Mouse (Mus musculus): ENCODE data around the gene Zyg11b. TPM values are rescaled to one million over a fixed set of nuclear protein-coding genes. Genes with fewer than 3 reads are reported as not detected.

The Zyg11b gene
- polyA plus RNA-seq, 1 experiment from 2014 or later, result 37.6 TPM

DNA sequence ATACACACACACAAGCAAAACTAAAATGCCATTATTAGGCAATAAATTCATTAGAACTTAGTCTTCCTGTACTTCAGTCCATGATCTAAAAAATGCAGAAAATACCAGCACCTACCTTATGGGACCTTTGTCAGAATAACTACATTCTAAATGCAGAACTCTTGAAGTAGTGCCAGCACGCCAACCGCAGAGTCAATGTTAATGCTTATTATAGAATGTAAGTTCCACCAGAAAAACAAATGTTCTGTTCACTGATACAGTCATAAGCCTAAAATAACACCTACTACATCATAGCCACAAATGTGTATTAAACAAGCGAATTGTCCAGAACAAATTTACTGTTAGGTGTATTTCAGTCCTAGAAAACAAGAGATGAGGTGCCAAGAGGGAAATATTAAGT lies 23.9 kb downstream of the Zyg11b start:
- WGBS, result 94% methylated on average over 3 of the region's 3 CpGs
- no peak for ATAC-seq

DNA sequence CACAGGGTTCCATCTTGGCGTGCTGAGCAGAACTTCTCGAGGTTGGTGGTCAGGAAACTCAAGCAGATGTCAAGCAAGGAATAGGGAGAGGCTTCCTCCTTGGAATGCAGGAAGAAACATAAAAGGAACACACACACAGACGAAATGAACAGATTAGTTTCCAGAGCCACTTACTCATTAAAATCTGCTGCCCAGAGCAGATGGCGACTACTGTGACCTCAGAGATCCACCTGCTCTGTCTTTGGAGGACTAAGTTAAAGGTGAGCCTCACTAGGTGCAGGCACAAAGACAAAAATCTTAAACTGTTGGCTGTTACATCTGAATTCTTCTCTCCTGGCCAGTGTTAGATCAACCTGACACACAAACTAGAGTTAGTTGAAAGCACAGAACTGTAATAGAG lies 28.6 kb downstream of the Zyg11b start:
- Histone ChIP-seq H3K4me2 (ENCODE audit: low read length) (no peak overlapping the region), H3K27me3 (replicated peaks; ENCODE audit: control insufficient read depth, insufficient read depth, low read length) (no peaks in the 10 kb centered on the region), H3K27ac (ENCODE audit: low read length) (no peak overlapping the region), H3K4me3 (replicated peaks; ENCODE audit: low read length) (no peak overlapping the region), H3K9me3 (ENCODE audit: control insufficient read depth, low read length) (no peaks in the 10 kb centered on the region), H3K36me3 (ENCODE audit: control insufficient read depth, insufficient read depth) (peaks cover 10% of the 10 kb centered on the region; the same call in 1 of the 2 replicates), H3K4me1 (replicated peaks; ENCODE audit: control insufficient read depth, insufficient read depth, low read length) (no peaks in the 10 kb centered on the region), H3K9ac (replicated peaks; ENCODE audit: low read depth, low read length) (no peak overlapping the region)
- WGBS, result 84% methylated on average over 4 of the region's 4 CpGs
- no peak for ATAC-seq

More for the DNA sequence above, 23.9 kb downstream of the Zyg11b start:
- H3K4me1 ChIP-seq (replicated peaks; ENCODE audit: control insufficient read depth, insufficient read depth, low read length), result no peaks in the 10 kb centered on the region
- no peak overlapping the region for H3K4me2 ChIP-seq (ENCODE audit: low read length)
- no peak overlapping the region for H3K4me3 ChIP-seq (replicated peaks; ENCODE audit: low read length)
- no peak overlapping the region for H3K27ac ChIP-seq (ENCODE audit: low read length)
- no peaks in the 10 kb centered on the region for H3K27me3 ChIP-seq (replicated peaks; ENCODE audit: control insufficient read depth, insufficient read depth, low read length)
- peaks cover 2% of the 10 kb centered on the region; the same call in 1 of the 2 replicates for H3K36me3 ChIP-seq (ENCODE audit: control insufficient read depth, insufficient read depth)
- H3K9ac ChIP-seq (replicated peaks; ENCODE audit: low read depth, low read length), result no peak overlapping the region
- H3K9me3 ChIP-seq (ENCODE audit: control insufficient read depth, low read length), result no peaks in the 10 kb centered on the region

DNA sequence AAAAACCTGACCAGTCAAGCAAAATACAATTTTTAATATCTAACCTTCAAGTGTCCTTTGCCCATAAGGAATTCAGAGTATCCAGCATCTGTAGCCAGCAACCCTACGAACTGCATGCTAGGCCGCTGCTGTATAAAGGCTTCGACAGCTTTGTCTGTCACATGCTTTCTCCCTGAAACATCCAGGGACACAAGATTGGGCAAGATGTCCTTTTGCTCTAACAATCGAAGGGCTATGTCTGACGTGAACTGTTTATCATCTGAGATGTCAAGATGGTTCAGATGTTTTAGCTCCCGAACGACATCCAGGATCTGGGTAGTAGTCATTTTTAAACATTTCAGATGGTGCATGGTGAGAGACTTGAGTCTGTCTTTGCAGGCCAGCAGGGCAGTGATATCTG lies 35.1 kb downstream of the Zyg11b start:
- Histone ChIP-seq H3K4me2 (ENCODE audit: low read length) (no peak overlapping the region), H3K27ac (ENCODE audit: low read length) (no peak overlapping the region), H3K27me3 (replicated peaks; ENCODE audit: control insufficient read depth, insufficient read depth, low read length) (no peaks in the 10 kb centered on the region), H3K4me3 (replicated peaks; ENCODE audit: low read length) (no peak overlapping the region), H3K9ac (replicated peaks; ENCODE audit: low read depth, low read length) (no peak overlapping the region), H3K9me3 (ENCODE audit: control insufficient read depth, low read length) (no peaks in the 10 kb centered on the region), H3K4me1 (replicated peaks; ENCODE audit: control insufficient read depth, insufficient read depth, low read length) (no peaks in the 10 kb centered on the region), H3K36me3 (ENCODE audit: control insufficient read depth, insufficient read depth) (peaks cover 27% of the 10 kb centered on the region)
- no peak for ATAC-seq
- WGBS, result 94% methylated on average over 7 of the region's 7 CpGs

DNA sequence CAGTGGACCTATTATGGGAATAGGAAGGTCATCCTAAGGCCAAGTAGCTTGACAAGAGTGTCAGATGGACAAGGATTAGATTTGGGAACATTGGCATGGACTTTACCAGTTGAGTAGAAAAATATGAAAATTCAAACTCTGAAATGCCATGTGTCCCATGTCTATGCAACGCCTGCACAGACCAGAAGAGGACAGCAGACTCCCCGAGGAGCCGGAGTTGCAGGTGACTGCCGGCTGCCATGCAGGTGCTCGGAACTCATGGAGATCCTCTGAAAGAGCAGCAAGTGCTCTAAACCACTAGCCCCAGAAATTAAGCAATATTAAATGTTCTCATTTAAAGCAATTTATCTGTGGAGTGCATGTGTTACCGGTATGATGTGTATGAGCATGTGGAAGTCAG lies 47.6 kb downstream of the Zyg11b start:
- H3K4me1 ChIP-seq (replicated peaks; ENCODE audit: control insufficient read depth, insufficient read depth, low read length), result no peaks in the 10 kb centered on the region
- H3K27me3 ChIP-seq (replicated peaks; ENCODE audit: control insufficient read depth, insufficient read depth, low read length), result no peaks in the 10 kb centered on the region
- H3K9ac ChIP-seq (replicated peaks; ENCODE audit: low read depth, low read length), result no peak overlapping the region
- H3K27ac ChIP-seq (ENCODE audit: low read length), result no peak overlapping the region
- H3K36me3 ChIP-seq (ENCODE audit: control insufficient read depth, insufficient read depth), result peaks cover 49% of the 10 kb centered on the region
- ATAC-seq, result no peak
- H3K4me3 ChIP-seq (replicated peaks; ENCODE audit: low read length), result no peak overlapping the region
- 89% methylated on average over 6 of the region's 6 CpGs for WGBS
- H3K9me3 ChIP-seq (ENCODE audit: control insufficient read depth, low read length), result no peaks in the 10 kb centered on the region
- H3K4me2 ChIP-seq (ENCODE audit: low read length), result no peak overlapping the region

DNA sequence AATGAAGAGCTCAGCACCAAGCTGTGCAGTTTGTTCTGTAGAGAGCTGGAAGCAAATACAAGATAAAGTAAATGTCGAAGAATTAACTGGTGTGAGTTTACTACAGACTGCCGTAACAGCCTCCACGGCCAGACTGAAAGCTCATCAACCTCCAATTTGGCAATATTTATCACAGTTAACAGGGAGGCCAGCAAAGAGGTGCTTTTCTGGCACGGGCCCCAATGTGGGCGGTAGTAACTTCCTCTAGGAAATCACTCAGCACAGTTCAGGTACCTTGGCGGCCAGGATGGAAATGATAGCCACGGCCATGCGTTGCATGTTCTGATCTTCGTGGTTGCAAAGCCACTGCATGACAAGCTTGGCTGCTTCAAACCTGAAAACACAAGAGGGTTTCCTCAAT lies 50.4 kb downstream of the Zyg11b start:
- no peaks in the 10 kb centered on the region for H3K27me3 ChIP-seq (replicated peaks; ENCODE audit: control insufficient read depth, insufficient read depth, low read length)
- no peak overlapping the region for H3K4me3 ChIP-seq (replicated peaks; ENCODE audit: low read length)
- peaks cover 40% of the 10 kb centered on the region for H3K36me3 ChIP-seq (ENCODE audit: control insufficient read depth, insufficient read depth)
- no peak for ATAC-seq
- H3K9ac ChIP-seq (replicated peaks; ENCODE audit: low read depth, low read length), result no peak overlapping the region
- H3K4me1 ChIP-seq (replicated peaks; ENCODE audit: control insufficient read depth, insufficient read depth, low read length), result no peaks in the 10 kb centered on the region
- WGBS, result 98% methylated on average over 9 of the region's 9 CpGs
- H3K27ac ChIP-seq (ENCODE audit: low read length), result no peak overlapping the region
- H3K9me3 ChIP-seq (ENCODE audit: control insufficient read depth, low read length), result no peaks in the 10 kb centered on the region
- H3K4me2 ChIP-seq (ENCODE audit: low read length), result no peak overlapping the region

DNA sequence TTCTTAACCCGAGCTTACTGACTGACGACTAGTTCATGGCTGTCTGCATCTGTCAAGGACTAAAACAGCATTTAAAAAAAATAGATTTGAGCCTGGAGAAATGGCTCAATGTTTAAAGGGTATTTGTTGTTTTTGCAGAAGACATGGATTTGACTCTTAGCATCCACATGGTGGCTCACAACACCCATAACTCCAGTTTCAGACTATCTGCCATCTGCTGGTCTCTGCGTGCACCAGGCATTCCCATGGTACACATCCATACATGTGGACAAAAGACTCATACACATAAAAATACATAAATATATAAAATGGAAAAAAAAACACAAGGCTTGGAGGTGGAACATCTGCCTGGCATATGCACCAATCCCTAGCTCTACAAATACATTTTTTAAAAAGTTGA lies 51.6 kb downstream of the Zyg11b start:
- ATAC-seq, result no peak
- Histone ChIP-seq H3K9me3 (ENCODE audit: control insufficient read depth, low read length) (no peaks in the 10 kb centered on the region), H3K4me2 (ENCODE audit: low read length) (no peak overlapping the region), H3K27me3 (replicated peaks; ENCODE audit: control insufficient read depth, insufficient read depth, low read length) (no peaks in the 10 kb centered on the region), H3K4me3 (replicated peaks; ENCODE audit: low read length) (no peak overlapping the region), H3K36me3 (ENCODE audit: control insufficient read depth, insufficient read depth) (peaks cover 44% of the 10 kb centered on the region), H3K4me1 (replicated peaks; ENCODE audit: control insufficient read depth, insufficient read depth, low read length) (no peaks in the 10 kb centered on the region), H3K9ac (replicated peaks; ENCODE audit: low read depth, low read length) (no peak overlapping the region), H3K27ac (ENCODE audit: low read length) (no peak overlapping the region)
- 92% methylated on average over 3 of the region's 3 CpGs for WGBS

DNA sequence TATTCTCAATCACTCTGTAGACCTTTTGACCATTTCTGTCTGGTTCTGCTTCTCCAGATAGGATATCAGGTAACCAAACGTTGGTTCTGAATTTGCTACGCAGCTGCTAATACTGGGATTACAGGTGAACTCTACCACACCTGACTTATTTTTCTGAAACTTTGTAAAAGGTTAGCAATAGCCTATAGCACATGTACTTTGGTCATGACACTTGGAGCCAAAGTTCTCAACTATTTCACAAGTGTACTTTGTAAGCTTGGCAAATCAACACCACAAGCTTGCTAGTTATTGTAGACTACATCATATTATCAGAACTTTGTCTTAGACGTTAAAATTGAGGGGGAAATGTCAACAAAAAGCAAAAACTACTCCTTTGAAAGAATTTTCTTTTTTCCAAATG lies 67.2 kb downstream of the Zyg11b start:
- H3K9ac ChIP-seq (replicated peaks; ENCODE audit: low read depth, low read length), result no peak overlapping the region
- H3K27me3 ChIP-seq (replicated peaks; ENCODE audit: control insufficient read depth, insufficient read depth, low read length), result no peaks in the 10 kb centered on the region
- no peak overlapping the region for H3K27ac ChIP-seq (ENCODE audit: low read length)
- ATAC-seq, result no peak
- no peaks in the 10 kb centered on the region for H3K9me3 ChIP-seq (ENCODE audit: control insufficient read depth, low read length)
- no peaks in the 10 kb centered on the region for H3K4me1 ChIP-seq (replicated peaks; ENCODE audit: control insufficient read depth, insufficient read depth, low read length)
- no peak overlapping the region for H3K4me3 ChIP-seq (replicated peaks; ENCODE audit: low read length)
- peaks cover 37% of the 10 kb centered on the region for H3K36me3 ChIP-seq (ENCODE audit: control insufficient read depth, insufficient read depth)
- H3K4me2 ChIP-seq (ENCODE audit: low read length), result no peak overlapping the region
- 94% methylated on average over 3 of the region's 3 CpGs for WGBS

DNA sequence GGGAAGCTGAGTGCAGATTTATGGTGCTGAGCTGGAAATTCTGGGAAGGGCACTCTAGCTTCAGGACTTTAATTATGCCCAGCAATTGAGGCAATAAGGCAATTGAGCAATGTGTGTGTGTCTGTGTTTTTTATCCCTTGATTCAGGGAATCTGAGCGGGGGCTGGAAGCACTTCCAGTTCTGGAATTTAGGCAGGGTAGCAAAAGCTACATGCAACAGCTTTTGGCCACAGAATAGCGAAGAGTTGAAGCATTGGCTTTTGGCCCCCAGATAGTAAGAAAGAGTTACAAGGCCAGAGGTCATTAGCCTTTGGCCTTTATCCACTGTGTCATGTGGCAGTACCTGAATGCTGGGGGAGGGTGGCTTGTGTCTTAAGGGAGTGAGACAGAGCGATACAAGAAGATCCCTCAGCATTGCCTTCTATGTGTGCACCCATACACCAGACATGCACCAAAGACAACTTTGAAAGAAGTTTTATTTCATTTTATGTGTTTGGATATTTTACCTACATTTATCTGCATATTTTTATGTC lies 75.5 kb downstream of the Zyg11b start:
- no peak overlapping the region for H3K4me2 ChIP-seq (ENCODE audit: low read length)
- H3K27me3 ChIP-seq (replicated peaks; ENCODE audit: control insufficient read depth, insufficient read depth, low read length), result no peaks in the 10 kb centered on the region
- H3K4me1 ChIP-seq (replicated peaks; ENCODE audit: control insufficient read depth, insufficient read depth, low read length), result no peaks in the 10 kb centered on the region
- no peaks in the 10 kb centered on the region for H3K36me3 ChIP-seq (ENCODE audit: control insufficient read depth, insufficient read depth)
- H3K9ac ChIP-seq (replicated peaks; ENCODE audit: low read depth, low read length), result no peak overlapping the region
- no peak overlapping the region for H3K27ac ChIP-seq (ENCODE audit: low read length)
- H3K4me3 ChIP-seq (replicated peaks; ENCODE audit: low read length), result no peak overlapping the region
- no peak for ATAC-seq
- 51% methylated on average over 3 of the region's 3 CpGs for WGBS
- no peaks in the 10 kb centered on the region for H3K9me3 ChIP-seq (ENCODE audit: control insufficient read depth, low read length)

DNA sequence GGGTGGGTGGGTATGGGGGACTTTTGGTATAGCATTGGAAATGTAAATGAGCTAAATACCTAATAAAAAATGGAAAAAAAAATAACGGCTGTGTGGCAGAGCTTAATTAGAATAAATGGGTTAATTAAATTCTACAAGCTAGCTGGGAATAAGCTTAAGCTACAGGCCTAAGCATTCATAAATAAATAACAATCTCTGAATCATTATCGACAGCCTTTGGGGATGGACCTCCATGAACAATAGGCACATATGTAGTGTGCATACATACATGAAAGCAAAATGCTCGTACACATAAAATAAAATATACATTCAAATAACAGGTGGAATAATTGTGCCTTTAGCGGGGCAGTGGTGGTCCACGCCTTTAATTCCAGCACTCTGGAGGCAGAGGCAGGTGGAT lies 78.4 kb downstream of the Zyg11b start:
- no peaks in the 10 kb centered on the region for H3K36me3 ChIP-seq (ENCODE audit: control insufficient read depth, insufficient read depth)
- 80% methylated on average over 5 of the region's 5 CpGs for WGBS
- H3K27me3 ChIP-seq (replicated peaks; ENCODE audit: control insufficient read depth, insufficient read depth, low read length), result peaks cover 16% of the 10 kb centered on the region
- H3K9ac ChIP-seq (replicated peaks; ENCODE audit: low read depth, low read length), result no peak overlapping the region
- 0 out of 2 replicates have a peak, but pooled peaks cover 4% of the 10 kb centered on the region for H3K4me1 ChIP-seq (replicated peaks; ENCODE audit: control insufficient read depth, insufficient read depth, low read length)
- no peak overlapping the region for H3K27ac ChIP-seq (ENCODE audit: low read length)
- H3K4me3 ChIP-seq (replicated peaks; ENCODE audit: low read length), result no peak overlapping the region
- no peak overlapping the region for H3K4me2 ChIP-seq (ENCODE audit: low read length)
- no peaks in the 10 kb centered on the region for H3K9me3 ChIP-seq (ENCODE audit: control insufficient read depth, low read length)
- ATAC-seq, result no peak

DNA sequence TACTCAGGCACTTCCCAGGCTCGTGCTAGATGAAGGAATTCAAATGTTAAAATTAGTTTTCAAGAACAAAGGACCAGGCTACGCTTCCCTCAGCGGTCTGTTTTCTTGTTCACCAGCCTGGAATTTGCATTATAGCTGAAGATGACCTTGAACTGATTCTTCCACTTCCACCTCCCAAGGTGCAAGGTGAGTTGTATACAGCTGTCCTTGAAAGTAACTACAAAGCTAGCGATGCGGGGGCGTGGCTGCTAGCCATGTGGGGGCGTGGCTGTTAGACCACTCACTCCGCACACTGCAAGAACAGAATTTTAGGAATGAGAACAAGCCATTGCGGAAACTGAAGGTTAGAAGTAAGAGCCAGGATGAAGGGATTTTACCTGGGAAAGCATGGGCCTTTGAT lies 81.9 kb downstream of the Zyg11b start:
- H3K4me1 ChIP-seq (replicated peaks; ENCODE audit: control insufficient read depth, insufficient read depth, low read length), result 0 out of 2 replicates have a peak, but pooled peaks cover 4% of the 10 kb centered on the region
- H3K36me3 ChIP-seq (ENCODE audit: control insufficient read depth, insufficient read depth), result no peaks in the 10 kb centered on the region
- no peak overlapping the region for H3K4me3 ChIP-seq (replicated peaks; ENCODE audit: low read length)
- no peaks in the 10 kb centered on the region for H3K9me3 ChIP-seq (ENCODE audit: control insufficient read depth, low read length)
- H3K9ac ChIP-seq (replicated peaks; ENCODE audit: low read depth, low read length), result no peak overlapping the region
- no peak overlapping the region for H3K27ac ChIP-seq (ENCODE audit: low read length)
- H3K27me3 ChIP-seq (replicated peaks; ENCODE audit: control insufficient read depth, insufficient read depth, low read length), result peaks cover 32% of the 10 kb centered on the region
- 0 out of 2 replicates have a peak overlapping the region, but pooled peaks have one; percentile 13 for H3K4me2 ChIP-seq (ENCODE audit: low read length)
- 10% methylated on average over 9 of the region's 9 CpGs for WGBS
- ATAC-seq, result no peak
